Mouse (Mus musculus): ENCODE data around the gene Yipf1. TPM values are rescaled to one million over a fixed set of nuclear protein-coding genes. Genes with fewer than 3 reads are reported as not detected.
A peak's percentile ranks its signal among the peaks of the same experiment; 100 is the strongest.

The Yipf1 gene
- polyA plus RNA-seq, 1 experiment from 2014 or later, result 35.9 TPM

GRCm38 (mm10) chr4:107367567-107368314, 53.6 kb downstream of the Yipf1 start, which contains the start of gene Ndc1:
TSS of gene Ndc1 (plus strand) at chr4:107367784.
- TF ChIP-seq CTCF (IDR thresholded peaks at IDR 0.05; ENCODE audit: low read depth) (no peak), EP300 (IDR thresholded peaks at IDR 0.05; ENCODE audit: low read depth) (no peak)

GRCm38 (mm10) chr4:107372304-107372703, 58.1 kb downstream of the Yipf1 start:
- ATAC-seq, result no peak
- peaks cover 32% of the 10 kb centered on the region for H3K36me3 ChIP-seq (replicated peaks; ENCODE audit: insufficient read depth, low read length)
- no peak overlapping the region for H3K4me2 ChIP-seq (ENCODE audit: low read depth, low read length)
- H3K9me3 ChIP-seq (ENCODE audit: low read length), result no peaks in the 10 kb centered on the region
- 61% methylated on average over 2 of the region's 2 CpGs for WGBS (ENCODE audit: insufficient replicate concordance)
- no peak for DNase-seq
- TF ChIP-seq CTCF (IDR thresholded peaks at IDR 0.05; ENCODE audit: low read depth) (peak; percentile 31), EP300 (IDR thresholded peaks at IDR 0.05; ENCODE audit: low read depth) (no peak)
- H3K27ac ChIP-seq (ENCODE audit: low read depth), result no peak overlapping the region
- peaks cover 9% of the 10 kb centered on the region for H3K4me1 ChIP-seq (ENCODE audit: insufficient read depth)
- no peak overlapping the region for H3K9ac ChIP-seq (replicated peaks)
- H3K4me3 ChIP-seq (ENCODE audit: low read depth, low read length), result no peak overlapping the region
- H3K27me3 ChIP-seq (ENCODE audit: insufficient read depth, low read length), result no peaks in the 10 kb centered on the region

More at GRCm38 (mm10) chr4:107367567-107368314, 53.6 kb downstream of the Yipf1 start, which contains the start of gene Ndc1:
- H3K9ac ChIP-seq (replicated peaks), result peak within 1 kb of the TSS; percentile 87
- ATAC-seq (peak; percentile 97), DNase-seq (peak; percentile 88)
- peaks cover 9% of the 10 kb centered on the region for H3K4me1 ChIP-seq (ENCODE audit: insufficient read depth)
- WGBS (ENCODE audit: insufficient replicate concordance), result under 1% methylated on average over 51 of the region's 51 CpGs
- no peaks in the 10 kb centered on the region for H3K27me3 ChIP-seq (ENCODE audit: insufficient read depth, low read length)
- H3K36me3 ChIP-seq (replicated peaks; ENCODE audit: insufficient read depth, low read length), result peaks cover 7% of the 10 kb centered on the region; the same call in 1 of the 2 replicates
- H3K4me3 ChIP-seq (ENCODE audit: low read depth, low read length), result peak within 1 kb of the TSS; percentile 83
- H3K4me2 ChIP-seq (ENCODE audit: low read depth, low read length), result peak within 1 kb of the TSS; percentile 72
- H3K27ac ChIP-seq (ENCODE audit: low read depth), result peak within 1 kb of the TSS; percentile 88
- H3K9me3 ChIP-seq (ENCODE audit: low read length), result no peaks in the 10 kb centered on the region

GRCm38 (mm10) chr4:107374677-107375076, 60.5 kb downstream of the Yipf1 start:
- H3K27ac ChIP-seq (ENCODE audit: low read depth), result no peak overlapping the region
- no peaks in the 10 kb centered on the region for H3K9me3 ChIP-seq (ENCODE audit: low read length)
- no peaks in the 10 kb centered on the region for H3K27me3 ChIP-seq (ENCODE audit: insufficient read depth, low read length)
- 52% methylated on average over 4 of the region's 4 CpGs for WGBS (ENCODE audit: insufficient replicate concordance)
- TF ChIP-seq EP300 (IDR thresholded peaks at IDR 0.05; ENCODE audit: low read depth) (peak; percentile 25; the same call in 1 of the 2 replicates), CTCF (IDR thresholded peaks at IDR 0.05; ENCODE audit: low read depth) (no peak)
- ATAC-seq (no peak), DNase-seq (no peak)
- no peak overlapping the region for H3K4me3 ChIP-seq (ENCODE audit: low read depth, low read length)
- no peak overlapping the region for H3K9ac ChIP-seq (replicated peaks)
- no peak overlapping the region for H3K4me2 ChIP-seq (ENCODE audit: low read depth, low read length)
- no peaks in the 10 kb centered on the region for H3K4me1 ChIP-seq (ENCODE audit: insufficient read depth)
- H3K36me3 ChIP-seq (replicated peaks; ENCODE audit: insufficient read depth, low read length), result peaks cover 32% of the 10 kb centered on the region

GRCm38 (mm10) chr4:107378954-107379353, 64.8 kb downstream of the Yipf1 start:
- H3K4me1 ChIP-seq (ENCODE audit: insufficient read depth), result no peaks in the 10 kb centered on the region
- H3K9ac ChIP-seq (replicated peaks), result no peak overlapping the region
- H3K36me3 ChIP-seq (replicated peaks; ENCODE audit: insufficient read depth, low read length), result peaks cover 46% of the 10 kb centered on the region
- WGBS (ENCODE audit: insufficient replicate concordance), result 69% methylated on average over 6 of the region's 6 CpGs
- H3K27ac ChIP-seq (ENCODE audit: low read depth), result no peak overlapping the region
- peak; percentile 55 for DNase-seq
- H3K4me2 ChIP-seq (ENCODE audit: low read depth, low read length), result no peak overlapping the region
- H3K4me3 ChIP-seq (ENCODE audit: low read depth, low read length), result no peak overlapping the region
- ATAC-seq, result peak; percentile 99
- TF ChIP-seq CTCF (IDR thresholded peaks at IDR 0.05; ENCODE audit: low read depth) (no peak), EP300 (IDR thresholded peaks at IDR 0.05; ENCODE audit: low read depth) (no peak)
- no peaks in the 10 kb centered on the region for H3K9me3 ChIP-seq (ENCODE audit: low read length)
- H3K27me3 ChIP-seq (ENCODE audit: insufficient read depth, low read length), result no peaks in the 10 kb centered on the region

GRCm38 (mm10) chr4:107380871-107381270, 66.7 kb downstream of the Yipf1 start:
- Histone ChIP-seq H3K4me1 (ENCODE audit: insufficient read depth) (no peaks in the 10 kb centered on the region), H3K27ac (ENCODE audit: low read depth) (no peak overlapping the region), H3K4me3 (ENCODE audit: low read depth, low read length) (no peak overlapping the region), H3K4me2 (ENCODE audit: low read depth, low read length) (no peak overlapping the region), H3K36me3 (replicated peaks; ENCODE audit: insufficient read depth, low read length) (peaks cover 49% of the 10 kb centered on the region), H3K27me3 (ENCODE audit: insufficient read depth, low read length) (no peaks in the 10 kb centered on the region), H3K9ac (replicated peaks) (no peak overlapping the region), H3K9me3 (ENCODE audit: low read length) (no peaks in the 10 kb centered on the region)
- 78% methylated on average over 7 of the region's 7 CpGs for WGBS (ENCODE audit: insufficient replicate concordance)
- DNase-seq (no peak), ATAC-seq (no peak)
- TF ChIP-seq CTCF (IDR thresholded peaks at IDR 0.05; ENCODE audit: low read depth) (no peak), EP300 (IDR thresholded peaks at IDR 0.05; ENCODE audit: low read depth) (no peak)

- no peaks in the 10 kb centered on the region for H3K4me1 ChIP-seq (ENCODE audit: insufficient read depth)
- no peak for ATAC-seq
- no peaks in the 10 kb centered on the region for H3K27me3 ChIP-seq (ENCODE audit: insufficient read depth, low read length)
- TF ChIP-seq CTCF (IDR thresholded peaks at IDR 0.05; ENCODE audit: low read depth) (no peak), EP300 (IDR thresholded peaks at IDR 0.05; ENCODE audit: low read depth) (no peak)
- no peak overlapping the region for H3K27ac ChIP-seq (ENCODE audit: low read depth)
- H3K9me3 ChIP-seq (ENCODE audit: low read length), result no peaks in the 10 kb centered on the region
- WGBS (ENCODE audit: insufficient replicate concordance), result 94% methylated on average over 4 of the region's 4 CpGs
- no peak overlapping the region for H3K4me2 ChIP-seq (ENCODE audit: low read depth, low read length)
- no peak overlapping the region for H3K9ac ChIP-seq (replicated peaks)
- DNase-seq, result no peak
- H3K4me3 ChIP-seq (ENCODE audit: low read depth, low read length), result no peak overlapping the region
- H3K36me3 ChIP-seq (replicated peaks; ENCODE audit: insufficient read depth, low read length), result peaks cover 66% of the 10 kb centered on the region
Measured at GRCm38 (mm10) chr4:107387038-107387437, 72.9 kb downstream of the Yipf1 start.

Data from liver, postnatal 0 days (tissue).